ENCODE assay signal across 8 mouse cellular contexts in genomic region chr5:30887858-30888336, GRCm38 (mm10). TPM values are rescaled to one million over a fixed set of nuclear protein-coding genes. Genes with fewer than 3 reads are reported as not detected.
DNase-seq lines count a peak whose midpoint lies in the region; ATAC-seq and TF ChIP-seq lines count a peak whose summit lies in the region.

No protein-coding gene starts in this region.

- peak overlapping the region; percentile 91 for H3K27ac ChIP-seq in heart, embryonic 12.5 days (ENCODE audit: poor library complexity, severe bottlenecking)
- peak overlapping the region; percentile 94 for H3K27ac ChIP-seq in kidney, postnatal 0 days
- peak overlapping the region; percentile 95 for H3K27ac ChIP-seq in liver, embryonic 11.5 days (ENCODE audit: low read depth, low read length)
- H3K27ac ChIP-seq in stomach, embryonic 15.5 days, result peak overlapping the region; percentile 99

- TF ChIP-seq CTCF in kidney, postnatal 0 days (IDR thresholded peaks at IDR 0.05; ENCODE audit: low read depth), result no peak

- H3K4me3 ChIP-seq in heart, embryonic 12.5 days, result peak overlapping the region; percentile 80
- peak overlapping the region; percentile 68 for H3K4me3 ChIP-seq in kidney, postnatal 0 days (replicated peaks; ENCODE audit: low read depth, low read length)
- H3K4me3 ChIP-seq in liver, embryonic 11.5 days (ENCODE audit: low read depth, low read length), result peak overlapping the region; percentile 73
- H3K4me3 ChIP-seq in stomach, embryonic 15.5 days (replicated peaks), result peak overlapping the region; percentile 84

- H3K9ac ChIP-seq in heart, embryonic 12.5 days, result peak overlapping the region; percentile 76
- H3K9ac ChIP-seq in kidney, postnatal 0 days (ENCODE audit: low read depth, low read length), result peak overlapping the region; percentile 60
- H3K9ac ChIP-seq in liver, embryonic 11.5 days (ENCODE audit: low read depth, low read length), result peak overlapping the region; percentile 85
- H3K9ac ChIP-seq in stomach, embryonic 15.5 days, result peak overlapping the region; percentile 68

- H3K27me3 ChIP-seq in heart, embryonic 12.5 days (replicated peaks), result no peaks in the 10 kb centered on the region
- no peaks in the 10 kb centered on the region for H3K27me3 ChIP-seq in kidney, postnatal 0 days (ENCODE audit: insufficient read depth, low read length)
- H3K27me3 ChIP-seq in liver, embryonic 11.5 days (replicated peaks; ENCODE audit: control insufficient read depth, insufficient read depth, low read length), result no peaks in the 10 kb centered on the region
- no peaks in the 10 kb centered on the region for H3K27me3 ChIP-seq in stomach, embryonic 15.5 days (replicated peaks)

- under 1% methylated on average over 28 of the region's 28 CpGs for WGBS in heart, embryonic 12.5 days
- WGBS in kidney, postnatal 0 days, result under 1% methylated on average over 28 of the region's 28 CpGs
- under 1% methylated on average over 28 of the region's 28 CpGs for WGBS in liver, embryonic 11.5 days
- under 1% methylated on average over 28 of the region's 28 CpGs for WGBS in stomach, embryonic 15.5 days

- peaks cover 24% of the 10 kb centered on the region for H3K36me3 ChIP-seq in heart, embryonic 12.5 days
- peaks cover 15% of the 10 kb centered on the region for H3K36me3 ChIP-seq in kidney, postnatal 0 days (ENCODE audit: insufficient read depth, low read length)
- H3K36me3 ChIP-seq in liver, embryonic 11.5 days (ENCODE audit: control insufficient read depth, insufficient read depth, low read length), result peaks cover 17% of the 10 kb centered on the region
- peaks cover 15% of the 10 kb centered on the region for H3K36me3 ChIP-seq in stomach, embryonic 15.5 days

- H3K9me3 ChIP-seq in heart, embryonic 12.5 days (replicated peaks), result no peaks in the 10 kb centered on the region
- no peaks in the 10 kb centered on the region for H3K9me3 ChIP-seq in kidney, postnatal 0 days (replicated peaks; ENCODE audit: low read length)
- H3K9me3 ChIP-seq in liver, embryonic 11.5 days (ENCODE audit: control insufficient read depth, low read length), result no peaks in the 10 kb centered on the region
- H3K9me3 ChIP-seq in stomach, embryonic 15.5 days, result no peaks in the 10 kb centered on the region

- peaks cover 17% of the 10 kb centered on the region for H3K4me1 ChIP-seq in heart, embryonic 12.5 days (replicated peaks)
- peaks cover 3% of the 10 kb centered on the region for H3K4me1 ChIP-seq in kidney, postnatal 0 days (replicated peaks; ENCODE audit: insufficient read depth, low read length)
- H3K4me1 ChIP-seq in liver, embryonic 11.5 days (replicated peaks; ENCODE audit: control insufficient read depth, insufficient read depth, low read length), result peaks cover 17% of the 10 kb centered on the region
- H3K4me1 ChIP-seq in stomach, embryonic 15.5 days, result peaks cover 15% of the 10 kb centered on the region

- peak; percentile 74 for ATAC-seq in erythroid progenitor cell, adult 5-6 weeks (replicated peaks; ENCODE audit: low FRiP score, poor library complexity, severe bottlenecking)
- peak; percentile 89 for ATAC-seq in heart, embryonic 12.5 days (ENCODE audit: insufficient number of reproducible peaks, low FRiP score)
- peak; percentile 80 for ATAC-seq in kidney, postnatal 0 days (replicated peaks; ENCODE audit: low FRiP score, low read depth)
- peak; percentile 85 for ATAC-seq in liver, embryonic 11.5 days (replicated peaks; ENCODE audit: low FRiP score)
- peak; percentile 86 for ATAC-seq in stomach, embryonic 15.5 days (ENCODE audit: insufficient read depth, low FRiP score, low read depth)

- peak; percentile 94 for DNase-seq in CD4-positive helper T cell, adult 2 months (ENCODE audit: low read depth, low spot score)
- peak; percentile 89 for DNase-seq in brain, embryonic 18.5 days (ENCODE audit: low read depth, low spot score)
- peak; percentile 95 for DNase-seq in kidney, postnatal 0 days (ENCODE audit: low spot score)
- peak; percentile 97 for DNase-seq in liver, embryonic 11.5 days (ENCODE audit: low spot score)
- peak; percentile 97 for DNase-seq in naive thymus-derived CD4-positive, alpha-beta T cell, adult 2 months (ENCODE audit: low read depth)

- peak overlapping the region; percentile 76 for H3K4me2 ChIP-seq in heart, embryonic 12.5 days
- peak overlapping the region; percentile 96 for H3K4me2 ChIP-seq in kidney, postnatal 0 days (ENCODE audit: low read length)
- H3K4me2 ChIP-seq in liver, embryonic 11.5 days, result peak overlapping the region; percentile 90
- peak overlapping the region; percentile 84 for H3K4me2 ChIP-seq in stomach, embryonic 15.5 days

RNA-seq across cellular contexts. Expression of gene Agbl5, which starts 0.6 kb away (rescaled TPM):
- 3.4 and 3.6 TPM in 2 replicates for total RNA-seq in erythroid progenitor cell, adult 5-6 weeks (2015; ENCODE audit: low replicate concordance)
- 1.1 and 7.1 TPM in 2 replicates for total RNA-seq in erythroid progenitor cell, adult 5-6 weeks (2017; ENCODE audit: low replicate concordance)
- 12.5 and 14.4 TPM in 2 replicates for polyA plus RNA-seq in heart, embryonic 12.5 days (2016; fragmentation: Nextera tagmentation; extraction: Ambion mirVana)
- polyA plus RNA-seq in kidney, postnatal 0 days (2015; fragmentation: Nextera tagmentation; extraction: Ambion mirVana), result 17.3 and 17.5 TPM in 2 replicates
- 12.4 and 14.4 TPM in 2 replicates for polyA plus RNA-seq in liver, embryonic 11.5 days (2014; fragmentation: Nextera tagmentation; extraction: Ambion mirVana)
- polyA plus RNA-seq in stomach, embryonic 15.5 days (2015; fragmentation: Nextera tagmentation; extraction: Ambion mirVana), result 15.9 and 23.1 TPM in 2 replicates

RNA-seq across cellular contexts. Expression of gene Ost4, which starts 19.7 kb away (rescaled TPM):
- total RNA-seq in erythroid progenitor cell, adult 5-6 weeks (2015; ENCODE audit: low replicate concordance), result 256 and 260 TPM in 2 replicates
- total RNA-seq in erythroid progenitor cell, adult 5-6 weeks (2017; ENCODE audit: low replicate concordance), result 78.4 and 188 TPM in 2 replicates
- polyA plus RNA-seq in heart, embryonic 12.5 days (2016; fragmentation: Nextera tagmentation; extraction: Ambion mirVana), result 386 and 388 TPM in 2 replicates
- polyA plus RNA-seq in kidney, postnatal 0 days (2015; fragmentation: Nextera tagmentation; extraction: Ambion mirVana), result 466 and 517 TPM in 2 replicates
- polyA plus RNA-seq in liver, embryonic 11.5 days (2014; fragmentation: Nextera tagmentation; extraction: Ambion mirVana), result 467 and 501 TPM in 2 replicates
- polyA plus RNA-seq in stomach, embryonic 15.5 days (2015; fragmentation: Nextera tagmentation; extraction: Ambion mirVana), result 443 and 450 TPM in 2 replicates

RNA-seq across cellular contexts. Expression of gene Tmem214, which starts 20.1 kb away (rescaled TPM):
- total RNA-seq in erythroid progenitor cell, adult 5-6 weeks (2015; ENCODE audit: low replicate concordance), result 6.8 and 11.3 TPM in 2 replicates
- total RNA-seq in erythroid progenitor cell, adult 5-6 weeks (2017; ENCODE audit: low replicate concordance), result 9.5 and 10.0 TPM in 2 replicates
- polyA plus RNA-seq in heart, embryonic 12.5 days (2016; fragmentation: Nextera tagmentation; extraction: Ambion mirVana), result 81.9 and 84.8 TPM in 2 replicates
- polyA plus RNA-seq in kidney, postnatal 0 days (2015; fragmentation: Nextera tagmentation; extraction: Ambion mirVana), result 67.3 and 74.5 TPM in 2 replicates
- polyA plus RNA-seq in liver, embryonic 11.5 days (2014; fragmentation: Nextera tagmentation; extraction: Ambion mirVana), result 66.5 and 67.2 TPM in 2 replicates
- 86.3 and 94.0 TPM in 2 replicates for polyA plus RNA-seq in stomach, embryonic 15.5 days (2015; fragmentation: Nextera tagmentation; extraction: Ambion mirVana)

RNA-seq across cellular contexts. Expression of gene Emilin1, which starts 25.3 kb away (rescaled TPM):
- total RNA-seq in erythroid progenitor cell, adult 5-6 weeks (2015; ENCODE audit: low replicate concordance), result 9.6 and 11.5 TPM in 2 replicates
- total RNA-seq in erythroid progenitor cell, adult 5-6 weeks (2017; ENCODE audit: low replicate concordance), result 5.6 and 11.6 TPM in 2 replicates
- 179 and 187 TPM in 2 replicates for polyA plus RNA-seq in heart, embryonic 12.5 days (2016; fragmentation: Nextera tagmentation; extraction: Ambion mirVana)
- 204 and 226 TPM in 2 replicates for polyA plus RNA-seq in kidney, postnatal 0 days (2015; fragmentation: Nextera tagmentation; extraction: Ambion mirVana)
- 89.5 and 95.1 TPM in 2 replicates for polyA plus RNA-seq in liver, embryonic 11.5 days (2014; fragmentation: Nextera tagmentation; extraction: Ambion mirVana)
- polyA plus RNA-seq in stomach, embryonic 15.5 days (2015; fragmentation: Nextera tagmentation; extraction: Ambion mirVana), result 252 and 255 TPM in 2 replicates

RNA-seq across cellular contexts. Expression of gene Khk, which starts 33.3 kb away (rescaled TPM):
- 2.5 and 10.8 TPM in 2 replicates for total RNA-seq in erythroid progenitor cell, adult 5-6 weeks (2015; ENCODE audit: low replicate concordance)
- 4.4 and 8.9 TPM in 2 replicates for total RNA-seq in erythroid progenitor cell, adult 5-6 weeks (2017; ENCODE audit: low replicate concordance)
- polyA plus RNA-seq in heart, embryonic 12.5 days (2016; fragmentation: Nextera tagmentation; extraction: Ambion mirVana), result 6.5 and 8.1 TPM in 2 replicates
- 68.9 and 70.6 TPM in 2 replicates for polyA plus RNA-seq in kidney, postnatal 0 days (2015; fragmentation: Nextera tagmentation; extraction: Ambion mirVana)
- polyA plus RNA-seq in liver, embryonic 11.5 days (2014; fragmentation: Nextera tagmentation; extraction: Ambion mirVana), result 58.6 and 60.2 TPM in 2 replicates
- polyA plus RNA-seq in stomach, embryonic 15.5 days (2015; fragmentation: Nextera tagmentation; extraction: Ambion mirVana), result 21.0 and 25.5 TPM in 2 replicates

Comparison
In these comparisons a context has a peak if more than half of its experiments do, and no peak if none do; other contexts are left out.
1. Peak in every context shown above with its lines: DNase-seq, ATAC-seq, H3K4me3 ChIP-seq and H3K27ac ChIP-seq.